Mouse (Mus musculus): Measurements from ENCODE around the gene Dip2c. TPM values are rescaled to one million over a fixed set of nuclear protein-coding genes. Genes with fewer than 3 reads are reported as not detected.

Gene Dip2c
- total RNA-seq, 1 experiment = 10.6 TPM

DNA sequence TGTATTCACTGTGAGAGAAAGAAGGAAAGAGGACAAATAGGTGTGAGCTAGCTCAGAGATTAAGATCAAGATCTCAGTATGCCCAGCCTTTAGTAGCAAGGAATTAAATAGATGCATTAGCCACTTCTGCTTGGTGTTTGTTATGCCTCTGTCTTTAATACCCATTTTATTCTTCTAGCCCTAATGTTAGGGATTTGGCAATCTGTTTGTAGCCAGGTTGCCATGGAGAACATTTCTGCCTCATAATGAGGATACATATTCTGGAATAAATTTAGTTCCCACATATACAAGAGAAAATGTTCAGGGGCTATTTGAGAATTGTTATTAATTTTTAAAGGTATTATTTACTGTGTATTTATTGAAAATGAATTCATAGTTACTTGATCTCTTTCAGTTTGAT lies 374.3 kb downstream of the Dip2c start:
- no peaks in the 10 kb centered on the region for H3K36me3 ChIP-seq (ENCODE audit: control insufficient read depth, insufficient read depth, low read length, poor library complexity, severe bottlenecking)
- no peak for DNase-seq (ENCODE audit: low read depth, low spot score)
- in situ Hi-C loops (cut with MboI; ENCODE audit: low sequenced_read_pairs in 2 of 2, unreplicated experiment in 2 of 2) = no loop called here
- no peaks in the 10 kb centered on the region for H3K4me1 ChIP-seq (ENCODE audit: control insufficient read depth in 2 of 2, insufficient read depth in 2 of 2, low read length in 2 of 2, poor library complexity in 1 of 2)
- no peak overlapping the region for H3K4me3 ChIP-seq (ENCODE audit: insufficient read depth in 1 of 2, low read depth in 1 of 2, low read length in 2 of 2, poor library complexity in 1 of 2, severe bottlenecking in 1 of 2)
- no peak for TF ChIP-seq ZC3H11A (IDR thresholded peaks at IDR 0.05; ENCODE audit: borderline replicate concordance, low read depth, low read length)
- H3K27ac ChIP-seq (ENCODE audit: insufficient read depth, low read depth, low read length, poor library complexity, severe bottlenecking) = no peak overlapping the region
- H3K9ac ChIP-seq (ENCODE audit: insufficient read depth, low read depth, low read length, poor library complexity, severe bottlenecking) = no peak overlapping the region
- no peaks in the 10 kb centered on the region for H3K9me3 ChIP-seq (ENCODE audit: control insufficient read depth, insufficient read depth, low read depth, low read length)

DNA sequence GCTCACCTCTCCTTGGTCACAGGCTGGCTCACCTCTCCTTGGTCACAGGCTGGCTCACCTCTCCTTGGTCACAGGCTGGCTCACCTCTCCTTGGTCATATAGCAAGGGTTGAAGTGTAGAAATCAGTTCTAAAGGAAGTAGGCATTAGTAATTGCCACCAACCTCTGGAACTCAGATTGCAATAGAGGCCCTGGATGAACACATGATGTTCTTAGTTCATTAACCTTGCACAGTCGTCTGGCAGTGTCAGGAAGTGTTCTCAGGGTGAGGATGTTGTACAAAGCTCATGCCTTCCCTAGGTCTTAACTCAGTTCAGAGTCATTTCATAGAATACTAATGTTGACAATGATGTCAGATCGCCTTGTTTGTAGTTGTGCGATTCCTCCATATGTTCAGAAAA lies 376.7 kb downstream of the Dip2c start:
- in situ Hi-C loops (cut with MboI; ENCODE audit: low sequenced_read_pairs in 2 of 2, unreplicated experiment in 2 of 2) = no loop called here
- H3K4me3 ChIP-seq (ENCODE audit: insufficient read depth in 1 of 2, low read depth in 1 of 2, low read length in 2 of 2, poor library complexity in 1 of 2, severe bottlenecking in 1 of 2) = no peak overlapping the region
- no peak overlapping the region for H3K9ac ChIP-seq (ENCODE audit: insufficient read depth, low read depth, low read length, poor library complexity, severe bottlenecking)
- DNase-seq (ENCODE audit: low read depth, low spot score) = no peak
- H3K9me3 ChIP-seq (ENCODE audit: control insufficient read depth, insufficient read depth, low read depth, low read length) = no peaks in the 10 kb centered on the region
- TF ChIP-seq ZNF384 (IDR thresholded peaks at IDR 0.05; ENCODE audit: low read depth, low read length) = no peak
- TF ChIP-seq ZC3H11A (IDR thresholded peaks at IDR 0.05; ENCODE audit: borderline replicate concordance, low read depth, low read length) = no peak
- no peak for TF ChIP-seq CHD2 (IDR thresholded peaks at IDR 0.05; ENCODE audit: low read depth, low read length)
- TF ChIP-seq MAFK (IDR thresholded peaks at IDR 0.05; ENCODE audit: insufficient read depth, low read depth, low read length) = no peak
- TF ChIP-seq HCFC1 (IDR thresholded peaks at IDR 0.05; ENCODE audit: borderline replicate concordance, insufficient read depth, low read length) = no peak
- peaks cover 4% of the 10 kb centered on the region; the same call in 1 of the 2 replicates for H3K36me3 ChIP-seq (ENCODE audit: control insufficient read depth, insufficient read depth, low read length, poor library complexity, severe bottlenecking)
- H3K27ac ChIP-seq (ENCODE audit: insufficient read depth, low read depth, low read length, poor library complexity, severe bottlenecking) = no peak overlapping the region
- no peaks in the 10 kb centered on the region for H3K4me1 ChIP-seq (ENCODE audit: control insufficient read depth in 2 of 2, insufficient read depth in 2 of 2, low read length in 2 of 2, poor library complexity in 1 of 2)

DNA sequence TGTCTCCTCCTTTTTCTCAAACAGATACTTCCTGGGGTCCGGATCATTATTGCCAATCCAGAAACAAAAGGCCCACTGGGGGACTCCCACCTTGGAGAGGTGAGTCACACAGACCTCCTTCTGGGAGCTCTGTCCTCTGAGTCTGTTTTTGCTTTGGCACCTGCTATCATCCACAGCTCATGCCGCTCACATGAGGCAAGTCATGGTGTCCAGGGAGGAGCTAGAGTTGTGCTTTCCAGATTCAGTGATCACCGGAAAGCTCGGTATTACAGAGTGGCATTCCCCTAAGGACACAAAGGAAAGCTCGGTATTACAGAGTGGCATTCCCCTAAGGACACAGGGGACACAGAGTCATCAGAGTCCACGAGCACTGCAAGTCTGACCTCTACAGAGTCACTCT lies 380.3 kb downstream of the Dip2c start:
- Histone ChIP-seq H3K27ac (ENCODE audit: insufficient read depth, low read depth, low read length, poor library complexity, severe bottlenecking) (no peak overlapping the region), H3K4me3 (ENCODE audit: insufficient read depth in 1 of 2, low read depth in 1 of 2, low read length in 2 of 2, poor library complexity in 1 of 2, severe bottlenecking in 1 of 2) (no peak overlapping the region), H3K36me3 (ENCODE audit: control insufficient read depth, insufficient read depth, low read length, poor library complexity, severe bottlenecking) (peaks cover 4% of the 10 kb centered on the region; the same call in 1 of the 2 replicates), H3K9me3 (ENCODE audit: control insufficient read depth, insufficient read depth, low read depth, low read length) (no peaks in the 10 kb centered on the region), H3K9ac (ENCODE audit: insufficient read depth, low read depth, low read length, poor library complexity, severe bottlenecking) (no peak overlapping the region), H3K4me1 (ENCODE audit: control insufficient read depth in 2 of 2, insufficient read depth in 2 of 2, low read length in 2 of 2, poor library complexity in 1 of 2) (no peaks in the 10 kb centered on the region)
- TF ChIP-seq MAFK (IDR thresholded peaks at IDR 0.05; ENCODE audit: insufficient read depth, low read depth, low read length) (no peak), CHD2 (IDR thresholded peaks at IDR 0.05; ENCODE audit: low read depth, low read length) (no peak)
- in situ Hi-C loops (cut with MboI; ENCODE audit: low sequenced_read_pairs in 2 of 2, unreplicated experiment in 2 of 2) = no loop called here
- DNase-seq (ENCODE audit: low read depth, low spot score) = no peak

DNA sequence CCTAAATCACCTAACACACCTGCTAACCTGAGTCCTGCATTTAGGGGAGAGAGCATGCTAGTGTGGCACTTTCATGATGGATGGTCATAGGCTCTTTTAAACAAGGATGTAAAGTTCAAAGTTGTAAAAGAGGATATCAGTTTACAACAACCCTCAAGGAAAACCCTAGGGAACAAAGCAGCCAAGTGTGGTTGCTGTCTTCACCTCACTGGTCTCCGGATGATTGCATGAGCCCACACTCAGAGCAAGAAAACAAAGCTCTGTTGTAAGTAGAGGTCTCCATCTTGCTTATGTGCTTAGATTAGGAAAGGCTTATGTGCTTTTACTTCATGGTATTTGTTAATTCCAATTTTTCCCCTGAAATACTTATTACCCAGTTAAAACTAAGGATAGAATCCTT lies 384.4 kb downstream of the Dip2c start:
- no peak overlapping the region for H3K27ac ChIP-seq (ENCODE audit: insufficient read depth, low read depth, low read length, poor library complexity, severe bottlenecking)
- peaks cover 4% of the 10 kb centered on the region; the same call in 1 of the 2 replicates for H3K36me3 ChIP-seq (ENCODE audit: control insufficient read depth, insufficient read depth, low read length, poor library complexity, severe bottlenecking)
- TF ChIP-seq CHD2 (IDR thresholded peaks at IDR 0.05; ENCODE audit: low read depth, low read length) = no peak
- no peak for TF ChIP-seq ZC3H11A (IDR thresholded peaks at IDR 0.05; ENCODE audit: borderline replicate concordance, low read depth, low read length)
- TF ChIP-seq ZNF384 (IDR thresholded peaks at IDR 0.05; ENCODE audit: low read depth, low read length) = no peak
- TF ChIP-seq MAFK (IDR thresholded peaks at IDR 0.05; ENCODE audit: insufficient read depth, low read depth, low read length) = no peak
- no peak for TF ChIP-seq HCFC1 (IDR thresholded peaks at IDR 0.05; ENCODE audit: borderline replicate concordance, insufficient read depth, low read length)
- no peak overlapping the region for H3K4me3 ChIP-seq (ENCODE audit: insufficient read depth in 1 of 2, low read depth in 1 of 2, low read length in 2 of 2, poor library complexity in 1 of 2, severe bottlenecking in 1 of 2)
- H3K9me3 ChIP-seq (ENCODE audit: control insufficient read depth, insufficient read depth, low read depth, low read length) = no peaks in the 10 kb centered on the region
- H3K9ac ChIP-seq (ENCODE audit: insufficient read depth, low read depth, low read length, poor library complexity, severe bottlenecking) = no peak overlapping the region
- in situ Hi-C loops (cut with MboI; ENCODE audit: low sequenced_read_pairs in 2 of 2, unreplicated experiment in 2 of 2) = no loop called here
- no peak for DNase-seq (ENCODE audit: low read depth, low spot score)
- no peaks in the 10 kb centered on the region for H3K4me1 ChIP-seq (ENCODE audit: control insufficient read depth in 2 of 2, insufficient read depth in 2 of 2, low read length in 2 of 2, poor library complexity in 1 of 2)

DNA sequence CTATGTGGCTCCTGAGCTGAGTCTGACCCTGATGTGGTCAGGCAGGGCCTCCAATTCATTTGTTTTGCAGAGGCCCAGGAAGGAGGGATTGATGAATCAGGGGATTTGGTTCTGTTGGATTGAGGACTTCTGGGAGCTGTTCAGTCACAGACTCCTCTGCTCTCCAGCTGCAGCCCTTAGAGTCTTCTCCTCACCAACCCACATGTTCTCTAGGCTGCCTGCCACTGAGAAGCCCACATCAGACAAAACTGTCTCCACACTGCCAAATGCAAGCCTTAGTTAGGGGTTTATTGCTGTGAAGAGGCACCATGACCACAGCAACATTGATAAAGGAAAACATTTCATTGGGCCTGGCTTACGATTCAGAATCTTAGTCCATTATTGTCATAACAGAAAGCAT lies 387.3 kb downstream of the Dip2c start:
- no peak for DNase-seq (ENCODE audit: low read depth, low spot score)
- H3K9ac ChIP-seq (ENCODE audit: insufficient read depth, low read depth, low read length, poor library complexity, severe bottlenecking) = no peak overlapping the region
- in situ Hi-C loops (cut with MboI; ENCODE audit: low sequenced_read_pairs in 2 of 2, unreplicated experiment in 2 of 2) = no loop called here
- H3K9me3 ChIP-seq (ENCODE audit: control insufficient read depth, insufficient read depth, low read depth, low read length) = no peaks in the 10 kb centered on the region
- TF ChIP-seq ZNF384 (IDR thresholded peaks at IDR 0.05; ENCODE audit: low read depth, low read length) (no peak), CHD2 (IDR thresholded peaks at IDR 0.05; ENCODE audit: low read depth, low read length) (no peak), MAFK (IDR thresholded peaks at IDR 0.05; ENCODE audit: insufficient read depth, low read depth, low read length) (no peak), HCFC1 (IDR thresholded peaks at IDR 0.05; ENCODE audit: borderline replicate concordance, insufficient read depth, low read length) (no peak)
- no peak overlapping the region for H3K27ac ChIP-seq (ENCODE audit: insufficient read depth, low read depth, low read length, poor library complexity, severe bottlenecking)
- no peaks in the 10 kb centered on the region for H3K4me1 ChIP-seq (ENCODE audit: control insufficient read depth in 2 of 2, insufficient read depth in 2 of 2, low read length in 2 of 2, poor library complexity in 1 of 2)
- H3K36me3 ChIP-seq (ENCODE audit: control insufficient read depth, insufficient read depth, low read length, poor library complexity, severe bottlenecking) = no peaks in the 10 kb centered on the region
- no peak overlapping the region for H3K4me3 ChIP-seq (ENCODE audit: insufficient read depth in 1 of 2, low read depth in 1 of 2, low read length in 2 of 2, poor library complexity in 1 of 2, severe bottlenecking in 1 of 2)

Measured in ES-E14 (cell line).